Mouse (Mus musculus) retina, postnatal 1 day (tissue): Measurements from ENCODE around the gene Irs2.
A peak's percentile ranks its signal among the peaks of the same experiment; 100 is the strongest.

Experiments used
- DNase-seq: peaks from one replicate; pipeline ENCODE4 v3.0.0-alpha.2; 2012

The Irs2 gene

GRCm38 (mm10) chr8:11008379-11008775, at the start of gene Irs2:
Gene Irs2 (minus strand): TSS chr8:11008458.
- no peak for DNase-seq

DNA sequence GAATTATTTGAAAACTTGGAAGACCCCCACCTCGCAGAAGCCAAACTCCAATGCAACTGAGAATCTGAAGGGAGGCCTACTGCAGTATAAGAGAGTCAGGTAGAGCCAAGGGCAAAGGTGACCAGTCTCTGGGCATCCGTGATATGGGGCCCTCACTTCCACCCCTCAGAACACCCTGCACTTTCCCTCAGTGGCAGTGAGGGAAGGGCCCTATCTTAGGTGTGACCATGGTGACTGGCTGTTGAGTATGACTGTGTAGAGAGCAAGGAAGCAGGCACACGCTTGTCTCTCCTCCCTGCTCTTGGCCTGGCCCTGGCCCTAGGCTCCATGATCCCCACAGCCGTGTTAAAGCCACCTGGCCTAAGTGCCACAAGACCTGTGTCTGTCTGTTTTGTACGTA, 48.4 kb upstream of the Irs2 start:
- no peak for DNase-seq

DNA sequence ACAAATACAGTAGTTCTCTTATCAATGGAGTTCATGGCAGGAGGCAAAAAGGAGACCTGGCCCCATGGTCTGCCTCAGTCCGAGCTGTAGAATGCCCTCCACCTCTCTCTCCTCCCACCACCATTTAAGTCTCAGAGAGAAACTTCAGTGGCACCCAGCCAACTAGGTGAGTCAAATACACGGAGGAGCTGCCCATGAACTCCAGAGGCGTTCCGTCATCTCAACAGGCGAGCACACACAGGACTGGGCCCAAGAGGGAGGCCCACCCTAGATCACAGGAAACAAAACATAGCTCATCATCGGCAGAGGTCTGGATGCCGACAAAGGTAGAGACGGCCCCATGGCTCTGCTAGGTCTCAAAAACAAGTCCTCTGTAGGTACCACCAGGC, 47.9 kb upstream of the Irs2 start:
- DNase-seq = no peak

- DNase-seq = no peak
Observed at GRCm38 (mm10) chr8:11055557-11056174, 47.4 kb upstream of the Irs2 start.

DNA sequence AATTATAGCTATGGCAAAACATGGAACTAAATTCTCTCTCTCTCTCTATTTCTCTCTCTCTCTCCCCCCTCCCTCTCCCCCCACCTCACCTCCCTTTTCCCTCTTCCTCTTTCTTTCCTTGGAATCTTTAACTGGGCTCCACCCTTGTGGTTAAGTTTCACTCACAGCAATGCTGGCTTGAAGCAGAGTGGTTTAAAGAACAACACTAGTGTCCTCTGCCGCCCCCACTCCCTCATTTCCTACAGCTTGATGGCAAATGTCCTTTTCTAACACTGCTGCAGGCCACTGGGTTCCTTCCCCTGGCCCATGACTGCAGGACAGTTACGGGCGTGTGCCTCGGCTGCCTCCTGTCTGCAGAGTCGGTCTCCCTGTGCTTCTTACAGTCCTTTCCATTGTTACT, 41.6 kb upstream of the Irs2 start:
- no peak for DNase-seq

GRCm38 (mm10) chr8:11047812-11048211, 39.6 kb upstream of the Irs2 start:
- DNase-seq = no peak

DNA sequence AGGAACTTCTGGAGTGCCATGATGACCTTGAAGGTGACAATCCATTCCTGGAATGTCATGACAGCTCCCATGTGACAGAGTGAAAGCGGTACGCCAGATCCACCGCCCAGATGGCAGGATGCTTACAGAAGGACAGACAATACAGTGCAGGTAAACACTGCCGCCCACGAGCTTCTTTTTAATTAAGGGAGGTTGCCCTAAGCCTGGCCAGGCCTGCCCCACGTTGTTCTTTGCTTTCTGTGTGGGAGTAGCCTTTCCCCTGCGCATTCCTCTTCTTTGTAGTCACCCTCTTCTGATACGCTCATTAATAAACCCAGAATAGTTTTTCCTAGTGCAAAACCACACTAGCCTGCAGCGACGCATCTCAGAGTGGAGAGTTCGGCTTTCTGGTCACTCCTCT, 36.4 kb upstream of the Irs2 start:
- no peak for DNase-seq

GRCm38 (mm10) chr8:11043591-11043990, 35.3 kb upstream of the Irs2 start:
- DNase-seq = no peak

DNA sequence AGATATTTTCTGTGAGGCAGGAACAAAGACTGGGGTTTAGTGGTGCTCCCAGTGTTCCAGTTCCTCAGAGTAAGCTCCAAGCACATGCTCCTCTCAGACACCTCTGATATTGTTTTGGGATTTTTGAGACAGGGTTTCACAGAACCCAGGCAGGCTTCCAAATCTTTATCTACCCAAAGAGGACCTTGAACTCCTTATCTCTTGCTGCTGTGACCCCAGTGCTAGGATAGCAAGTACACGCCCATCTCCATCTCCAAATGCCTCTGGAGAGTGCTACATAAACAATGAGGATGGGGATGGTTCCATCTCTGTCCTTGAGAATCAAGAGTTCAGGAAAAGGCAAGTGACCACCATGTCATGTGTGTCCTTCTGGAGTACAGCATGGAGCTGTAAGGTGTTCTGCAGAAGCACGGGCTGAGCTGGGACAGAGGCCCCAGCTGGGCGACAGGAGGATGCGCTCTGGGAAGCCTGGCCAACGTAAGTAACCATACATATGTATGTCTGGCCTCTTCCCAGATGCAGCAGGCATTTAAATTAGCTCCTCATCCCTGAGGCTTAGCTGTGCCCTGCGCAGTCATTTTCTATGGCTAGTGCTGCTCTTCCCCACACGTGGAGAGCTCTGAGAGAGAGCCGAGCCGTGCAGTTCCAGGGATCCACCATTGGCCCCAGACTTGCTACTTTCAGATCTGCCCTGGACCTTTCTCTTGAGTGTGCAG, 34.8 kb upstream of the Irs2 start:
- DNase-seq = no peak

DNA sequence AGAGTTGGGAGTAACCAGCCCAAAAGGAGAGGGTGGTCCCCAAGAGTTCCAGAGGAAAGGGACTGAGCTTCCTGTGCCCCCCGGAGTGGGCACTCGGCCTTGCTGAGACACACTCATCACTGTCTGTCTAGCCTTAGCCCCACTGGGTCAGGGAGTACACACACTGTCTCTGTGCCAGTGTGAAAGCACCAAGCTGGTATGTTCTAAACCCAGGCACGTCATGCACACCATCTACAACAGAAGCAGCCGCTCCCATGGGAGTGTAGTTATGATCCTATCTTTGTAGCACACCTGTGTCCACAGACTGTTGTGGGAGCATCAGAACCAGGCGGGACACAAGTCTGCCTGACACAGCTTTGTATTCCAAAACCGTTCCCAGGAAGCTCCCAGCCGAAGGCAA, 31.8 kb upstream of the Irs2 start:
- no peak for DNase-seq

GRCm38 (mm10) chr8:11038788-11039187, 30.5 kb upstream of the Irs2 start:
- DNase-seq = no peak

GRCm38 (mm10) chr8:11038367-11038766, 30.1 kb upstream of the Irs2 start:
- DNase-seq = no peak

GRCm38 (mm10) chr8:11036790-11037189, 28.5 kb upstream of the Irs2 start:
- DNase-seq = no peak

GRCm38 (mm10) chr8:11035628-11036416, 27.6 kb upstream of the Irs2 start:
- DNase-seq = peak; percentile 41

DNA sequence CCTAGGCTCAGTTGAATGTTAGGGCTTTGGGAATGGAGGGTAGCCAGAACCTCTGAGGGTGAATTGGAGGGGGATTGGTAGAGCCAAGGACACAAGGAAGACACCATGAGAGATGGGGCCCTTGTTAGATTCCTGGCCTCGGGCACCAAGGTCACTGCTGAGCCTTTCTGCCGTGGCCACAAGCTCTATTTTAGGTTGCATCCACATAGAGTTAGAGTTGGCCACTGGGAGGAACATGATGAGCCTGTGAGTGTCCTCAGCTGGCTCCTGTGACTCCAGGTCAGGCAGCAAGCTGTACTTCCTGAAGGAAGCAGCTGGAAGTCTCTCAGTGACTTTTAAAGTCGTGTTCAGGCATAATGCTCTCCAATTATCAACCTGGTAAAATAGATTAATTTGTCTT, 16.6 kb upstream of the Irs2 start:
- no peak for DNase-seq

- DNase-seq = no peak
Observed at GRCm38 (mm10) chr8:11020949-11021572, 12.8 kb upstream of the Irs2 start.

GRCm38 (mm10) chr8:11015622-11016021, 7.4 kb upstream of the Irs2 start:
- no peak for DNase-seq

- peak; percentile 73 for DNase-seq
Observed at GRCm38 (mm10) chr8:11013258-11013657, 5.0 kb upstream of the Irs2 start.

- no peak for DNase-seq
Observed at GRCm38 (mm10) chr8:11011787-11012485, 3.7 kb upstream of the Irs2 start.

GRCm38 (mm10) chr8:11010913-11011605, 2.8 kb upstream of the Irs2 start:
- DNase-seq = peak; percentile 73

- no peak for DNase-seq
Observed at GRCm38 (mm10) chr8:11010398-11010797, 2.1 kb upstream of the Irs2 start.

DNA sequence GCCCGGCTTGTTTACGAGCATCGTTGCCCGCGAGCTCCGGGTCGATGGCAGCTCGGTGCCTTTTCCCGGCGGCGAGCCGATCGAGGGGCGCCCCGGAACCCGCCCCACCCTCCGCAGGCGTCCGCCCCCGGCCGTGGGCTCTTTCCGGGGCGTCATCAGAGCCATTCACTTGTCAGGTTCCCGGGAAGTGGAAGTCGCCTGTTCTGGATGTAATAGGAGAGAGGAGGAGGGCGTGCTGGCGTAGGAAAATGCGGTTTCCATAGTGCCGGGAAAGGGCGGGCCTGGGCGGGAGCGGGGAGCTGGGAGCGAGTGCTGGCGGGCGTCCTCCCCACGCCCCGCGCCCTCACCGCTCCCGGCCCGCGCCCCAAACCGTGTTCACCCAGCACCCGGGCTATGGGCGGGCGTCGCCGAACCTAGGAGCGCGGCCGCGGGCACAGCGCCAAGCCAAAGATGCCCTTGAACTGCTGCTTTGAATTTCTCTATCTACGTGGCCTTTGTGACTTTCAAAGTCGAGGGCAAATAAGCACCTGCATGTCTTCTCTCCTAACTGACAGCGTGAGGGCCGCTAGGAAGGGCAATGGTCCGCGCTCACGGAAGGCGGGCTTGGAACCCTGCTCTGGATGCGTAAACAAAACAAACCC, 1.3 kb upstream of the Irs2 start:
- DNase-seq = peak; percentile 93
